ENCODE assay signal across 18 mouse cellular contexts in the genomic region with DNA sequence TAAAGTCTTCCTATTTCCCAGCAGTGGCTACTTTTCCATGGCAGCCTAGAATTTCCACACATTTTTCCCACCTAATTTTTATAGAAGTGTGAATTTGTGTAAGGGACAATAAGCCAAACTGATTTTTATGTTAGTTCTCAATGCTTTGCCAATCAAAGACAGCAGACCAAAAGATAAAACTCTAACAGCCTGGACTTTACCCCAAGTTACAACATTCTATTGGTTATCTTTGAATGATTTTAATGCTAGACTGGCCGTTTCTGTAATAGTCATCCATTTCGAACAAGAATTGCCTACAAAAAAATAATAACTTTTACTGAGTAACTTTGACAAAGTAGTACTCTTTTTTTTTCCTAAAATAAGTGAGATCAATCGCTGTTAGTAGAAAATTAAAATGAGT.
DNase-seq lines count a peak whose midpoint lies in the region; ATAC-seq lines count a peak whose summit lies in the region.
"Had no signal": no experiment of that assay in that cellular context is flagged by ENCODE, and none has a peak within 500 bp of the region (broad histone marks: within the 10 kb centered on the region; RNA-seq: fewer than 3 reads in every experiment).

No protein-coding gene starts in this region.

- 0 out of 2 replicates have a peak overlapping the region, but pooled peaks have one; percentile 3 for H3K27ac ChIP-seq in hindbrain, embryonic 13.5 days
- H3K27ac ChIP-seq in hindbrain, embryonic 12.5 days, result no peak overlapping the region
- peak overlapping the region; percentile 67 for H3K27ac ChIP-seq in forebrain, embryonic 12.5 days
- peak overlapping the region; percentile 84 for H3K27ac ChIP-seq in forebrain, embryonic 16.5 days (ENCODE audit: low read length)
- peak overlapping the region; percentile 68 for H3K27ac ChIP-seq in midbrain, embryonic 12.5 days (replicated peaks)
- H3K27ac ChIP-seq: embryonic facial prominence, embryonic 10.5 days; macrophage had no signal

- peaks cover 31% of the 10 kb centered on the region for H3K36me3 ChIP-seq in hindbrain, embryonic 13.5 days
- 0 out of 2 replicates have a peak, but pooled peaks cover 12% of the 10 kb centered on the region for H3K36me3 ChIP-seq in hindbrain, embryonic 12.5 days
- no peaks in the 10 kb centered on the region; the same call in none of the 2 replicates for H3K36me3 ChIP-seq in forebrain, embryonic 12.5 days (replicated peaks)
- peaks cover 8% of the 10 kb centered on the region for H3K36me3 ChIP-seq in forebrain, embryonic 16.5 days (ENCODE audit: control insufficient read depth, insufficient read depth)
- no peaks in the 10 kb centered on the region for H3K36me3 ChIP-seq in midbrain, embryonic 12.5 days
- H3K36me3 ChIP-seq: embryonic facial prominence, embryonic 10.5 days had no signal

- H3K9ac ChIP-seq in hindbrain, embryonic 13.5 days, result no peak overlapping the region
- no peak overlapping the region for H3K9ac ChIP-seq in hindbrain, embryonic 12.5 days
- no peak overlapping the region for H3K9ac ChIP-seq in forebrain, embryonic 12.5 days
- H3K9ac ChIP-seq in forebrain, embryonic 16.5 days (replicated peaks; ENCODE audit: low read depth, low read length), result no peak overlapping the region
- H3K9ac ChIP-seq in midbrain, embryonic 12.5 days (replicated peaks), result no peak overlapping the region

- no peak for DNase-seq in ovary, postnatal 10 days (ENCODE audit: low spot score)
- DNase-seq in thymus, postnatal 14 days, result no peak
- no peak for DNase-seq in urinary bladder, postnatal 25 days (ENCODE audit: low spot score)
- DNase-seq: cerebellum, adult 11-12 months; cerebellum, postnatal 36 days; heart, postnatal 36 days; kidney, adult 8-10 months; kidney, postnatal 4 days; lung, adult 2 months had no signal

- peaks cover 25% of the 10 kb centered on the region for H3K4me1 ChIP-seq in hindbrain, embryonic 13.5 days (replicated peaks)
- peaks cover 13% of the 10 kb centered on the region for H3K4me1 ChIP-seq in hindbrain, embryonic 12.5 days
- peaks cover 36% of the 10 kb centered on the region for H3K4me1 ChIP-seq in forebrain, embryonic 12.5 days
- H3K4me1 ChIP-seq in forebrain, embryonic 16.5 days (replicated peaks; ENCODE audit: control insufficient read depth, insufficient read depth, low read length), result peaks cover 32% of the 10 kb centered on the region
- peaks cover 31% of the 10 kb centered on the region for H3K4me1 ChIP-seq in midbrain, embryonic 12.5 days

- H3K4me2 ChIP-seq in hindbrain, embryonic 13.5 days, result no peak overlapping the region
- H3K4me2 ChIP-seq in hindbrain, embryonic 12.5 days (replicated peaks), result no peak overlapping the region
- H3K4me2 ChIP-seq in forebrain, embryonic 12.5 days, result no peak overlapping the region; the same call in 1 of the 2 replicates
- no peak overlapping the region for H3K4me2 ChIP-seq in forebrain, embryonic 16.5 days (ENCODE audit: low read length)
- no peak overlapping the region; the same call in 1 of the 2 replicates for H3K4me2 ChIP-seq in midbrain, embryonic 12.5 days (replicated peaks)

- no peak for ATAC-seq in hindbrain, embryonic 13.5 days (ENCODE audit: low FRiP score)
- no peak for ATAC-seq in hindbrain, embryonic 12.5 days (ENCODE audit: low FRiP score)
- ATAC-seq in forebrain, embryonic 12.5 days (ENCODE audit: low FRiP score), result no peak
- ATAC-seq in forebrain, embryonic 16.5 days, result no peak
- ATAC-seq in midbrain, embryonic 12.5 days (ENCODE audit: low FRiP score, low read depth), result no peak

- no peaks in the 10 kb centered on the region for H3K9me3 ChIP-seq in hindbrain, embryonic 13.5 days
- no peaks in the 10 kb centered on the region for H3K9me3 ChIP-seq in hindbrain, embryonic 12.5 days (replicated peaks)
- no peaks in the 10 kb centered on the region for H3K9me3 ChIP-seq in forebrain, embryonic 12.5 days
- no peaks in the 10 kb centered on the region for H3K9me3 ChIP-seq in forebrain, embryonic 16.5 days (ENCODE audit: control insufficient read depth, low read length)
- no peaks in the 10 kb centered on the region for H3K9me3 ChIP-seq in midbrain, embryonic 12.5 days
- H3K9me3 ChIP-seq: embryonic facial prominence, embryonic 10.5 days had no signal

- no peaks in the 10 kb centered on the region for H3K27me3 ChIP-seq in hindbrain, embryonic 13.5 days
- no peaks in the 10 kb centered on the region for H3K27me3 ChIP-seq in hindbrain, embryonic 12.5 days
- H3K27me3 ChIP-seq in forebrain, embryonic 12.5 days, result no peaks in the 10 kb centered on the region
- no peaks in the 10 kb centered on the region for H3K27me3 ChIP-seq in forebrain, embryonic 16.5 days (replicated peaks; ENCODE audit: control insufficient read depth, insufficient read depth, low read length)
- H3K27me3 ChIP-seq in midbrain, embryonic 12.5 days, result no peaks in the 10 kb centered on the region

- 65% methylated on average over 3 of the region's 3 CpGs for WGBS in hindbrain, embryonic 13.5 days
- 58% methylated on average over 3 of the region's 3 CpGs for WGBS in hindbrain, embryonic 12.5 days
- WGBS in forebrain, embryonic 12.5 days, result 66% methylated on average over 3 of the region's 3 CpGs
- 50% methylated on average over 3 of the region's 3 CpGs for whole genome bisulfite sequencing in forebrain, embryonic 16.5 days
- 59% methylated on average over 3 of the region's 3 CpGs for WGBS in midbrain, embryonic 12.5 days

- no peak overlapping the region for H3K4me3 ChIP-seq in hindbrain, embryonic 13.5 days
- H3K4me3 ChIP-seq in hindbrain, embryonic 12.5 days, result no peak overlapping the region
- no peak overlapping the region for H3K4me3 ChIP-seq in forebrain, embryonic 12.5 days (replicated peaks)
- H3K4me3 ChIP-seq in forebrain, embryonic 16.5 days (replicated peaks; ENCODE audit: low read length), result no peak overlapping the region
- no peak overlapping the region for H3K4me3 ChIP-seq in midbrain, embryonic 12.5 days
- H3K4me3 ChIP-seq: embryonic facial prominence, embryonic 10.5 days; erythroblast, embryonic 14.5 days; left cerebral cortex, adult 2 months had no signal
